13 mouse cellular contexts compared by ENCODE assay signal in genomic region chr11:111212702-111213328, GRCm38 (mm10).
DNase-seq lines count a peak whose midpoint lies in the region; ATAC-seq and TF ChIP-seq lines count a peak whose summit lies in the region.
"Had no signal": no experiment of that assay in that cellular context is flagged by ENCODE, and none has a peak within 500 bp of the region (broad histone marks: within the 10 kb centered on the region; RNA-seq: fewer than 3 reads in every experiment).

No protein-coding gene starts in this region.

- no peaks in the 10 kb centered on the region for H3K36me3 ChIP-seq in kidney, postnatal 0 days (ENCODE audit: insufficient read depth, low read length)
- no peaks in the 10 kb centered on the region for H3K36me3 ChIP-seq in midbrain, embryonic 11.5 days (ENCODE audit: control insufficient read depth, insufficient read depth, low read length)
- H3K36me3 ChIP-seq: liver, embryonic 12.5 days had no signal

- WGBS in kidney, postnatal 0 days = 37% methylated on average over 5 of the region's 5 CpGs
- WGBS in midbrain, embryonic 11.5 days = 14% methylated on average over 5 of the region's 5 CpGs

- H3K9me3 ChIP-seq in kidney, postnatal 0 days (replicated peaks; ENCODE audit: low read length) = no peaks in the 10 kb centered on the region
- no peaks in the 10 kb centered on the region for H3K9me3 ChIP-seq in midbrain, embryonic 11.5 days (ENCODE audit: control insufficient read depth, low read length)
- H3K9me3 ChIP-seq: liver, embryonic 12.5 days had no signal

- H3K4me1 ChIP-seq in kidney, postnatal 0 days (replicated peaks; ENCODE audit: insufficient read depth, low read length) = no peaks in the 10 kb centered on the region
- H3K4me1 ChIP-seq in midbrain, embryonic 11.5 days (ENCODE audit: control insufficient read depth, insufficient read depth, low read length) = peaks cover 13% of the 10 kb centered on the region
- H3K4me1 ChIP-seq: liver, embryonic 12.5 days had no signal

- peak; percentile 15 to 70 for DNase-seq in adrenal gland, adult (ENCODE audit: inconsistent age in 2 of 2, low spot score in 1 of 2)
- no peak for DNase-seq in adrenal gland, postnatal 25 days
- peak; percentile 16 for DNase-seq in kidney, postnatal 0 days (ENCODE audit: low spot score)
- no peak for DNase-seq in kidney, postnatal 36 days
- peak; percentile 91 for DNase-seq in midbrain, embryonic 11.5 days (ENCODE audit: low spot score, missing footprints)
- DNase-seq in right cerebral cortex, postnatal 36 days (ENCODE audit: low spot score in 2 of 2) = no peak
- DNase-seq: cerebellum, adult 11-12 months; heart, postnatal 14 days; lung, postnatal 4 days had no signal

- H3K9ac ChIP-seq in kidney, postnatal 0 days (ENCODE audit: low read depth, low read length) = no peak overlapping the region
- H3K9ac ChIP-seq in midbrain, embryonic 11.5 days (ENCODE audit: low read length) = no peak overlapping the region
- H3K9ac ChIP-seq: liver, embryonic 12.5 days had no signal

- ATAC-seq in kidney, postnatal 0 days (replicated peaks; ENCODE audit: low FRiP score, low read depth) = no peak
- peak; percentile 55 for ATAC-seq in midbrain, embryonic 11.5 days (ENCODE audit: low FRiP score)
- no peak for ATAC-seq in cerebellum, adult (ENCODE audit: insufficient number of reproducible peaks, low FRiP score, low TSS enrichment)
- ATAC-seq in erythroid progenitor cell, adult 5-6 weeks (replicated peaks; ENCODE audit: low FRiP score, poor library complexity, severe bottlenecking) = no peak
- ATAC-seq: activated CD4-positive, CD25-positive, alpha-beta regulatory T cell, adult 4 months; liver, embryonic 12.5 days had no signal

- TF ChIP-seq CTCF in kidney, postnatal 0 days (IDR thresholded peaks at IDR 0.05; ENCODE audit: low read depth) = no peak

- no peak overlapping the region for H3K27ac ChIP-seq in kidney, postnatal 0 days
- peak overlapping the region; percentile 78 for H3K27ac ChIP-seq in midbrain, embryonic 11.5 days (ENCODE audit: low read depth, low read length)
- H3K27ac ChIP-seq: liver, embryonic 12.5 days had no signal

- no peak overlapping the region for H3K4me3 ChIP-seq in kidney, postnatal 0 days (replicated peaks; ENCODE audit: low read depth, low read length)
- H3K4me3 ChIP-seq in midbrain, embryonic 11.5 days (ENCODE audit: low read depth, low read length) = no peak overlapping the region
- H3K4me3 ChIP-seq: liver, embryonic 12.5 days had no signal

- no peak overlapping the region for H3K4me2 ChIP-seq in kidney, postnatal 0 days (ENCODE audit: low read length)
- H3K4me2 ChIP-seq in midbrain, embryonic 11.5 days = no peak overlapping the region; the same call in 1 of the 2 replicates
- H3K4me2 ChIP-seq: liver, embryonic 12.5 days had no signal

- H3K27me3 ChIP-seq in kidney, postnatal 0 days (ENCODE audit: insufficient read depth, low read length) = no peaks in the 10 kb centered on the region
- no peaks in the 10 kb centered on the region for H3K27me3 ChIP-seq in midbrain, embryonic 11.5 days (ENCODE audit: control insufficient read depth, insufficient read depth, low read length)
- H3K27me3 ChIP-seq: liver, embryonic 12.5 days had no signal

Comparison
In these comparisons a context has a peak if more than half of its experiments do, and no peak if none do; other contexts are left out.
1. DNase-seq: peak in adrenal gland, adult (2 of 2), kidney, postnatal 0 days (single experiment) and midbrain, embryonic 11.5 days (single experiment); none in adrenal gland, postnatal 25 days (single experiment), kidney, postnatal 36 days (0 of 2) and right cerebral cortex, postnatal 36 days (0 of 2).